Mouse (Mus musculus): ENCODE measurements around the gene Limk2.

Gene Limk2

GRCm38 (mm10) chr11:3311586-3312347 lies 97.2 kb downstream of the Limk2 start:
- TF ChIP-seq GATA4 (IDR thresholded peaks at IDR 0.05; ENCODE audit: insufficient replicate concordance, low read length), result no peak

- TF ChIP-seq GATA4 (IDR thresholded peaks at IDR 0.05; ENCODE audit: insufficient replicate concordance, low read length), result no peak
Measured at GRCm38 (mm10) chr11:3310789-3311585, 98.0 kb downstream of the Limk2 start.

GRCm38 (mm10) chr11:3309884-3310283 lies 99.1 kb downstream of the Limk2 start:
- no peak for TF ChIP-seq GATA4 (IDR thresholded peaks at IDR 0.05; ENCODE audit: insufficient replicate concordance, low read length)

- TF ChIP-seq GATA4 (IDR thresholded peaks at IDR 0.05; ENCODE audit: insufficient replicate concordance, low read length), result no peak
Measured at GRCm38 (mm10) chr11:3307875-3308274, 101.1 kb downstream of the Limk2 start.

GRCm38 (mm10) chr11:3305821-3306220 lies 103.2 kb downstream of the Limk2 start:
- no peak for TF ChIP-seq GATA4 (IDR thresholded peaks at IDR 0.05; ENCODE audit: insufficient replicate concordance, low read length)

- TF ChIP-seq GATA4 (IDR thresholded peaks at IDR 0.05; ENCODE audit: insufficient replicate concordance, low read length), result no peak
Measured at GRCm38 (mm10) chr11:3302792-3303191, 106.2 kb downstream of the Limk2 start.

GRCm38 (mm10) chr11:3302385-3302784 lies 106.6 kb downstream of the Limk2 start:
- no peak for TF ChIP-seq GATA4 (IDR thresholded peaks at IDR 0.05; ENCODE audit: insufficient replicate concordance, low read length)

- no peak for TF ChIP-seq GATA4 (IDR thresholded peaks at IDR 0.05; ENCODE audit: insufficient replicate concordance, low read length)
Measured at GRCm38 (mm10) chr11:3301075-3301474, 107.9 kb downstream of the Limk2 start.

- TF ChIP-seq GATA4 (IDR thresholded peaks at IDR 0.05; ENCODE audit: insufficient replicate concordance, low read length), result no peak
Measured at GRCm38 (mm10) chr11:3298813-3299185, 110.2 kb downstream of the Limk2 start.

GRCm38 (mm10) chr11:3297871-3298812 lies 110.8 kb downstream of the Limk2 start:
- no peak for TF ChIP-seq GATA4 (IDR thresholded peaks at IDR 0.05; ENCODE audit: insufficient replicate concordance, low read length)

- no peak for TF ChIP-seq GATA4 (IDR thresholded peaks at IDR 0.05; ENCODE audit: insufficient replicate concordance, low read length)
Measured at GRCm38 (mm10) chr11:3296056-3296455, 112.9 kb downstream of the Limk2 start.

- TF ChIP-seq GATA4 (IDR thresholded peaks at IDR 0.05; ENCODE audit: insufficient replicate concordance, low read length), result no peak
Measured at GRCm38 (mm10) chr11:3294641-3295040, 114.3 kb downstream of the Limk2 start.

All from liver, adult (tissue).